Mouse (Mus musculus): ENCODE measurements around the gene Ina. TPM values are rescaled to one million over a fixed set of nuclear protein-coding genes. Genes with fewer than 3 reads are reported as not detected.

The Ina gene
- polyA plus RNA-seq, 1 experiment = 0.35 TPM

DNA sequence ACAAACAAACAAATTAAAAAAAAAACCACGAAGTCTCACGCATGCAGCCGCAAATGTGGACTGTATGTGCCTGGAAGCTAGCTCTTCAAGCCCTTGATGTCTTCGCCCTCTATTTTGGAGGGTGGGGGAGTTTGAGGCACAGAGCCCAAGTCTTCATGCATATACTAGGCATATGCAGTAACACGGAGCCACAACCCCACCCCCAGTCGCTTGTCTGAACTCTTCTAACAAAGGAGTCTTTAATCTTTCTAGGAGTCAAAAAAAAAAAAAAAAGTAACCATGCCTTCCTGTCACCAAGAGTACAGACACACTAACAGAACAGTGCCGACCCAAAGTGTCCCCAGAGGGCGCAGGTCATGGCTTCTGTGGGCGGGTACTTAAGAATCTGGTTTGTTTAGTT, 1.5 kb downstream of the Ina start:
- Histone ChIP-seq H3K27ac (ENCODE audit: control insufficient read depth, insufficient read depth, low read depth, low read length) (no peak overlapping the region), H3K4me1 (ENCODE audit: control insufficient read depth, insufficient read depth, low read length) (peaks cover 16% of the 10 kb centered on the region), H3K27me3 (ENCODE audit: control insufficient read depth, insufficient read depth, low read length) (no peaks in the 10 kb centered on the region; the same call in 1 of the 2 replicates), H3K36me3 (ENCODE audit: control insufficient read depth, insufficient read depth, low read length) (no peaks in the 10 kb centered on the region), H3K4me3 (ENCODE audit: control insufficient read depth, low read depth, low read length) (no peak overlapping the region)
- no peak for TF ChIP-seq POLR2A (IDR thresholded peaks at IDR 0.05; ENCODE audit: control insufficient read depth, low read depth, low read length)
- TF ChIP-seq CTCF (IDR thresholded peaks at IDR 0.05; ENCODE audit: control insufficient read depth, insufficient read depth, insufficient replicate concordance, low read depth, low read length) = no peak

DNA sequence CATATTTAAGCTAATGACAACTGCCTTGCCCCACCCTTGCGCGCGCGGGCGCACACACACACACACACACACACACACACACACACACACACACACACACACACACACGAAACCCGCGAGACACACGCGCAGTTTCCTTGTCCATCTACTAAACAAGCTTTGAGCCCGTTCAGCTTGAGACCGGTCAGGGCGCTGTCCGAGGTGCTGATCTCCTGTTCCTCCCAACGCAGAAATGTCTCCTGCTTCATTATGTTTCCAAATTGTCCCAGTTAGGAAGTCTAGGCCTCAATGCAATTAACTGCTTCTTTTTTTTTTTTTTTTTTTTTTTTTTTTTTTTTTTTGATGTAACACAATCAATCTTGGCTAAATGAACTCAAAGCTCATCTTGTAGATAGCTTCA, 2.0 kb downstream of the Ina start:
- no peaks in the 10 kb centered on the region for H3K36me3 ChIP-seq (ENCODE audit: control insufficient read depth, insufficient read depth, low read length)
- H3K27ac ChIP-seq (ENCODE audit: control insufficient read depth, insufficient read depth, low read depth, low read length) = no peak overlapping the region
- no peak overlapping the region for H3K4me3 ChIP-seq (ENCODE audit: control insufficient read depth, low read depth, low read length)
- peaks cover 16% of the 10 kb centered on the region for H3K4me1 ChIP-seq (ENCODE audit: control insufficient read depth, insufficient read depth, low read length)
- no peaks in the 10 kb centered on the region; the same call in 1 of the 2 replicates for H3K27me3 ChIP-seq (ENCODE audit: control insufficient read depth, insufficient read depth, low read length)
- TF ChIP-seq POLR2A (IDR thresholded peaks at IDR 0.05; ENCODE audit: control insufficient read depth, low read depth, low read length) (no peak), CTCF (IDR thresholded peaks at IDR 0.05; ENCODE audit: control insufficient read depth, insufficient read depth, insufficient replicate concordance, low read depth, low read length) (no peak)

DNA sequence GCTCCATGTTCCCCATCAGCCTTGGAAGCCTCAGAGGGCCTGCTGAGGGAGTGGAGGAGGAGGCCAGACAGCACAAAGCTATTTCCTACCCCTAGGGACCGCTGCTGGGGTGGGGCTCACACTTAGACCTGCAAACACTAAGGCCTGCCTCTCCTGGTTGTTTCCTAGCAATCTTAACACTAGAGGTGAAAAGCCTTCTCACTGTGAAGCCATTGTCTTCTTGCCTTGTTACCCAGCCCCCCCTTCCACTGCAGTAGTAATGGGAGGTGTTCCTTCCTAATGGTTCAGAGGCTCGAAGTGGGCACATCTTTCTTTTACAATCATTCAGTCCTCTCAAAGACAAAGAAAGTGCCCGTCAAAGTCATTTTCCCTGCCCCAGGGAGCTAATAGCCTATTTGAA, 3.3 kb downstream of the Ina start:
- no peaks in the 10 kb centered on the region for H3K36me3 ChIP-seq (ENCODE audit: control insufficient read depth, insufficient read depth, low read length)
- H3K4me3 ChIP-seq (ENCODE audit: control insufficient read depth, low read depth, low read length) = no peak overlapping the region
- no peaks in the 10 kb centered on the region; the same call in 1 of the 2 replicates for H3K27me3 ChIP-seq (ENCODE audit: control insufficient read depth, insufficient read depth, low read length)
- no peak for TF ChIP-seq POLR2A (IDR thresholded peaks at IDR 0.05; ENCODE audit: control insufficient read depth, low read depth, low read length)
- no peak for TF ChIP-seq CTCF (IDR thresholded peaks at IDR 0.05; ENCODE audit: control insufficient read depth, insufficient read depth, insufficient replicate concordance, low read depth, low read length)
- peaks cover 16% of the 10 kb centered on the region for H3K4me1 ChIP-seq (ENCODE audit: control insufficient read depth, insufficient read depth, low read length)
- no peak overlapping the region for H3K27ac ChIP-seq (ENCODE audit: control insufficient read depth, insufficient read depth, low read depth, low read length)

DNA sequence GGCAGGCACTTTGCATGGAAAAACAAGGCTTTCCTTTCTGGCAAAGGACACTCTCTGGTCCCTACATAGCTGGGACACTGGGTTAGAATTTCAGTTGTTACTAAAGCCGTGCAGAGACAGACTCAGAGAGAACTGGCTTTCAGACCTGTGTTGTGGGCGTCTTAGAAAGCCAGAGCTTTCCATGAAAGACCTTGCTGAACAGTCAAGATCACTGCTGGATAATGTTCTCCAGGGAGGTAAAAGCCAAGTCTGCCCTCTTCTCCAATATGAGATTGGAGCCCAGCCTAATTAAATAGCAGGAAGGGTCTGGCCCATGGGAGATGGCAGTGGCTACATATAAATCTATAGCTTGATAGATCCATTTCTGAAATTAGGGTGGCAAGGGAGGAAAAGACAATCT, 3.8 kb downstream of the Ina start:
- H3K27ac ChIP-seq (ENCODE audit: control insufficient read depth, insufficient read depth, low read depth, low read length) = no peak overlapping the region
- no peaks in the 10 kb centered on the region; the same call in 1 of the 2 replicates for H3K27me3 ChIP-seq (ENCODE audit: control insufficient read depth, insufficient read depth, low read length)
- H3K4me1 ChIP-seq (ENCODE audit: control insufficient read depth, insufficient read depth, low read length) = peaks cover 16% of the 10 kb centered on the region
- no peak overlapping the region for H3K4me3 ChIP-seq (ENCODE audit: control insufficient read depth, low read depth, low read length)
- TF ChIP-seq CTCF (IDR thresholded peaks at IDR 0.05; ENCODE audit: control insufficient read depth, insufficient read depth, insufficient replicate concordance, low read depth, low read length) (no peak), POLR2A (IDR thresholded peaks at IDR 0.05; ENCODE audit: control insufficient read depth, low read depth, low read length) (no peak)
- H3K36me3 ChIP-seq (ENCODE audit: control insufficient read depth, insufficient read depth, low read length) = no peaks in the 10 kb centered on the region

DNA sequence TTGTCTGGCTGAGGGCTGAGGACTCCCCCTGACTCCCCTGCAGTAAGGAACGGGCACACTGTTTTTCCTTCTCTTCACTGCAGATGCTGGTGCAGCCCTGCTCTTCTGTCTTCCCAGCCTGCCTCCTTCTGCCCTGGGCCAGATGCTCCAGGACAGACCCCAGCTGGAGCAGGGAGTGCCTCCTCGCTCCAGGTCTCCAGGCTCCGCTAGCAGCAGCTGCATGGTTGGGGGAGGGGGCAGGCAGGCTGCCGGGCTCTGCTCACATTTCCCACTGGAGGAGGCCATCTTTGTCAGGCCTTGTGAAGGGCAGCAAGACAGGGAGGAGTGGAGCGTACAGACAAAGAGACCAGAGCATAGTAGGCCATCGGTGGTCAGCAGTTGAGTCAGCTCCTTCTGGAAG, 4.8 kb downstream of the Ina start:
- TF ChIP-seq POLR2A (IDR thresholded peaks at IDR 0.05; ENCODE audit: control insufficient read depth, low read depth, low read length) (no peak), CTCF (IDR thresholded peaks at IDR 0.05; ENCODE audit: control insufficient read depth, insufficient read depth, insufficient replicate concordance, low read depth, low read length) (no peak)
- Histone ChIP-seq H3K4me1 (ENCODE audit: control insufficient read depth, insufficient read depth, low read length) (peaks cover 11% of the 10 kb centered on the region), H3K36me3 (ENCODE audit: control insufficient read depth, insufficient read depth, low read length) (no peaks in the 10 kb centered on the region), H3K27ac (ENCODE audit: control insufficient read depth, insufficient read depth, low read depth, low read length) (no peak overlapping the region), H3K4me3 (ENCODE audit: control insufficient read depth, low read depth, low read length) (no peak overlapping the region), H3K27me3 (ENCODE audit: control insufficient read depth, insufficient read depth, low read length) (no peaks in the 10 kb centered on the region)

DNA sequence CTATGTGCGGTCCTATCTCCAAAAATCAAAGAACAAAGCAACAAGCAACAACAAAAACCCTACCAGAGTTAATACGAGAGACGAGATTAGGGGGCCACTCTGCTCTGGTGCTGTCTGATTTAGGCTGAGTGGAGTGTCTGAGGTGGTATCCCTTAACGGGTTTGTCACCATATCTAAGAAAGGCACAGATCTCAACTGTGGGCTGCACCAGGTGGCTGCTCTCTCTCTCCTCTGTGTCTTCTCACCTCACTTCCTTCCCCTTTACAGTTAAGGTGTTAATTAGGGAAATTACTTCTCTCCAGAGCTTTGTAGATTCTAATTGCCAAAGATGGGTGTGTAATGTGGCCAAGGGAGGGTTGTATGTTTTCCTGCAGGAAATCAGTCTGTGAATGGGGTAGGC, 8.2 kb downstream of the Ina start:
- Histone ChIP-seq H3K36me3 (ENCODE audit: control insufficient read depth, insufficient read depth, low read length) (no peaks in the 10 kb centered on the region), H3K4me1 (ENCODE audit: control insufficient read depth, insufficient read depth, low read length) (no peaks in the 10 kb centered on the region; the same call in 1 of the 2 replicates), H3K4me3 (ENCODE audit: control insufficient read depth, low read depth, low read length) (no peak overlapping the region), H3K27me3 (ENCODE audit: control insufficient read depth, insufficient read depth, low read length) (no peaks in the 10 kb centered on the region), H3K27ac (ENCODE audit: control insufficient read depth, insufficient read depth, low read depth, low read length) (no peak overlapping the region)
- no peak for TF ChIP-seq POLR2A (IDR thresholded peaks at IDR 0.05; ENCODE audit: control insufficient read depth, low read depth, low read length)
- no peak for TF ChIP-seq CTCF (IDR thresholded peaks at IDR 0.05; ENCODE audit: control insufficient read depth, insufficient read depth, insufficient replicate concordance, low read depth, low read length)

DNA sequence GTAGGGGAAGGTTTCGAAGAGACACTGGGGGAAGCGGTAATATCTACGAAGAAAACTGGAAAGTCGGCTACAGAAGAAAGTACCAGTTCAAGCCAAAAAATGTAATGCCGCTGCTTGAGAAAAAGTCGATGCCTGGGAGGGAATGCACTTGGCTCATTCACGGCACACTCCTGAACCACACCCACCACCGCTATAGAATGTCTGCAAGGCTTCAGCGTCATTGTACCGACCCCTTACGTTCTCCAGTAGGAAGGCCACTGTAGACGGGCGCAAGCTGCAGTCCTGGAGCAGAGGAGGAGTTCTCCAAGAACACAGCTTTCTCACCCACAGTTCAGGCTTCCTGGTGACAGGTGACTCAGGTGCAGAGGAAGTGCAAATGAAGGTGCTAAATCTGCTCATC, 9.0 kb downstream of the Ina start:
- Histone ChIP-seq H3K4me1 (ENCODE audit: control insufficient read depth, insufficient read depth, low read length) (no peaks in the 10 kb centered on the region; the same call in 1 of the 2 replicates), H3K4me3 (ENCODE audit: control insufficient read depth, low read depth, low read length) (no peak overlapping the region), H3K27ac (ENCODE audit: control insufficient read depth, insufficient read depth, low read depth, low read length) (no peak overlapping the region), H3K36me3 (ENCODE audit: control insufficient read depth, insufficient read depth, low read length) (no peaks in the 10 kb centered on the region), H3K27me3 (ENCODE audit: control insufficient read depth, insufficient read depth, low read length) (no peaks in the 10 kb centered on the region)
- TF ChIP-seq POLR2A (IDR thresholded peaks at IDR 0.05; ENCODE audit: control insufficient read depth, low read depth, low read length) = no peak
- TF ChIP-seq CTCF (IDR thresholded peaks at IDR 0.05; ENCODE audit: control insufficient read depth, insufficient read depth, insufficient replicate concordance, low read depth, low read length) = no peak

DNA sequence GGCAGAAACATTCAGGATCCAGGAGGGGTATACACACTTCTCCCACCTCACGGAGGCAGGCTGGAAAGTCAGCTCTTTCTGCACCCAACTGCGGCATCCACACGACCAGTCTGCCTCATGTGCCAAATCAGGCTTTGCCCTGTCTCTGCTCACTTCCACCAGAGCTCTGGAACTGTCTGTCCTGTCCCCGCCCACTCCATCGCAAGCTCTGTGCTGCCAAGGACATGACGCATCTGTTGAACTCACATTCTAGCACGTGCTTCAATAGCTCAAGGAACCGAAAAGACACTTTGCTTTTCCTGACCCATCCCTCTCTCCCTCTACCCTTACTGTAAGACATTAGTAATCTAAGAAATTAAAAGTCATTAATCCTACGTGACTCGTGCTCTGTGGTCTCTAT, 10.5 kb downstream of the Ina start:
- H3K27ac ChIP-seq (ENCODE audit: control insufficient read depth, insufficient read depth, low read depth, low read length) = no peak overlapping the region
- no peaks in the 10 kb centered on the region for H3K27me3 ChIP-seq (ENCODE audit: control insufficient read depth, insufficient read depth, low read length)
- TF ChIP-seq POLR2A (IDR thresholded peaks at IDR 0.05; ENCODE audit: control insufficient read depth, low read depth, low read length) = no peak
- no peaks in the 10 kb centered on the region for H3K36me3 ChIP-seq (ENCODE audit: control insufficient read depth, insufficient read depth, low read length)
- H3K4me3 ChIP-seq (ENCODE audit: control insufficient read depth, low read depth, low read length) = no peak overlapping the region
- H3K4me1 ChIP-seq (ENCODE audit: control insufficient read depth, insufficient read depth, low read length) = no peaks in the 10 kb centered on the region
